Mouse (Mus musculus) liver, postnatal 0 days (tissue): ENCODE results near the gene Gm21721. TPM values are rescaled to one million over a fixed set of nuclear protein-coding genes. Genes with fewer than 3 reads are reported as not detected.
"Not testable (repeated sequence)": the region's sequence is repeated elsewhere in the genome, so short reads cannot be mapped to it uniquely, and the experiment has no call there.

ENCODE experiments used
- ATAC-seq: fragments of 200-750 bp; cut with Nextera tagmentation; 2 replicates; pipeline ENCODE4 v1.8.0; 2017; ENCODE audit warnings: mild to moderate bottlenecking, moderate library complexity
- DNase-seq: peaks from one replicate; pipeline ENCODE4 v3.0.0-alpha.2; 2016
- H3K27ac ChIP-seq: fragments of 300-500 bp; sonication (generic); 2 replicates; pipeline ENCODE4 v1.5.1; 2014; ENCODE audit warnings: antibody characterized with exemption, moderate library complexity, mild to moderate bottlenecking, low read depth
- H3K27me3 ChIP-seq: fragments of 300-500 bp; sonication (generic); 2 replicates; pipeline ENCODE4 v1.6.1; 2014; ENCODE audit warnings: low read length, control low read depth, mixed read lengths; ENCODE audit not compliant: insufficient read depth
- H3K36me3 ChIP-seq: fragments of 300-500 bp; sonication (generic); replicated peaks from 2 replicates; pipeline ENCODE4 v1.6.1; 2014; ENCODE audit warnings: mild to moderate bottlenecking, control low read depth, low read length, moderate library complexity, mixed read lengths; ENCODE audit not compliant: insufficient read depth
- H3K4me1 ChIP-seq: fragments of 300-500 bp; sonication (generic); 2 replicates; pipeline ENCODE4 v1.6.1; 2014; ENCODE audit warnings: antibody characterized with exemption, mild to moderate bottlenecking, control low read depth; ENCODE audit not compliant: insufficient read depth
- H3K4me2 ChIP-seq: fragments of 300-500 bp; sonication (generic); 2 replicates; pipeline ENCODE4 v1.6.1; 2014; ENCODE audit warnings: low read depth, mild to moderate bottlenecking, low read length, moderate library complexity, mixed read lengths
- H3K4me3 ChIP-seq: fragments of 300-500 bp; sonication (generic); 2 replicates; pipeline ENCODE4 v1.5.1; 2014; ENCODE audit warnings: low read depth, low read length
- H3K9ac ChIP-seq: fragments of 300-500 bp; sonication (generic); replicated peaks from 2 replicates; pipeline ENCODE4 v1.6.1; 2014; ENCODE audit warnings: mild to moderate bottlenecking, moderate library complexity
- H3K9me3 ChIP-seq: fragments of 300-500 bp; sonication (generic); 2 replicates; pipeline ENCODE4 v1.6.1; 2016; ENCODE audit warnings: mild to moderate bottlenecking, control low read depth, low read length, mixed read lengths
- WGBS: fragments of 180-500 bp; shearing (Covaris S2); extraction: QIAGEN DNeasy Blood & Tissue Kit; methylation state at CpG from one replicate; pipeline ENCODE4 v1.1.7; 2014; ENCODE audit not compliant: insufficient replicate concordance; 5-methylcytosine and 5-hydroxymethylcytosine counted together
- polyA plus RNA-seq: library from polyadenylated mRNA; unstranded; fragments of >200 nt; fragmentation: Nextera tagmentation; extraction: Ambion mirVana; gene quantifications from 2 replicates; pipeline ENCODE4 v1.2.1, GENCODE M21; 2015

The Gm21721 gene
- not detected in 2 replicates for polyA plus RNA-seq

DNA sequence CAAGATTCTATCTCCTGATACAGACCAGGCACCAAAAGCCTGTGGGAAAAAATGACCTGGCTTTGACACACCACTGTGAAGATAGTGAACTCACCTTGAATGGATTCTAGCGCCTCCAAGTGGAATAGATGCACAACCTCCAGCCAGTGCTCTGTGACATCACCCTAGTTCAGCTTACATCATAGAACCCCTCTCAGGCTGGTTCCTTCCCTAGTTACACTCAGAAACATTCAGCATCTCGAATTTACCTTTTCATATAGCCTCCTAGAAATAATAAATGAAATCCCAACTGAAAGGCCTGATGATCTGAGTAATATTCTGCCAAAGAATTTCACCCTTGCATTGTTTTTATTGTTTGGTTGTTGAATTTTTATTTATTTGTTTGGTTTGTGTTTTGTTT lies at the start of gene Gm21721:
Gene Gm21721 (minus strand): TSS at position 101 of the 400 bp plus-strand sequence.
- not testable (repeated sequence) for H3K27ac ChIP-seq, H3K4me1 ChIP-seq, H3K4me3 ChIP-seq, H3K27me3 ChIP-seq, DNase-seq, H3K4me2 ChIP-seq, H3K9ac ChIP-seq, H3K9me3 ChIP-seq, H3K36me3 ChIP-seq, ATAC-seq
- WGBS = no CpG with 5 or more reads among the region's 2 CpGs

Other genes starting within 250 kb of the Gm21721 start
- gene Gm21292, start 68.3 kb downstream of the Gm21721 start, polyA plus RNA-seq = not detected in 2 replicates
- not detected in 2 replicates for gene Gm21812, start 145.0 kb upstream of the Gm21721 start, polyA plus RNA-seq
- not detected in 2 replicates for gene Gm21874, start 214.0 kb upstream of the Gm21721 start, polyA plus RNA-seq